Mouse (Mus musculus): ENCODE measurements at regions not wholly inside any gene's neighbourhood (a gene's known extent, or its start where the extent isn't known, plus 50 kb on each side); places are given as distances from the start of the nearest gene placed in this dataset.

DNA sequence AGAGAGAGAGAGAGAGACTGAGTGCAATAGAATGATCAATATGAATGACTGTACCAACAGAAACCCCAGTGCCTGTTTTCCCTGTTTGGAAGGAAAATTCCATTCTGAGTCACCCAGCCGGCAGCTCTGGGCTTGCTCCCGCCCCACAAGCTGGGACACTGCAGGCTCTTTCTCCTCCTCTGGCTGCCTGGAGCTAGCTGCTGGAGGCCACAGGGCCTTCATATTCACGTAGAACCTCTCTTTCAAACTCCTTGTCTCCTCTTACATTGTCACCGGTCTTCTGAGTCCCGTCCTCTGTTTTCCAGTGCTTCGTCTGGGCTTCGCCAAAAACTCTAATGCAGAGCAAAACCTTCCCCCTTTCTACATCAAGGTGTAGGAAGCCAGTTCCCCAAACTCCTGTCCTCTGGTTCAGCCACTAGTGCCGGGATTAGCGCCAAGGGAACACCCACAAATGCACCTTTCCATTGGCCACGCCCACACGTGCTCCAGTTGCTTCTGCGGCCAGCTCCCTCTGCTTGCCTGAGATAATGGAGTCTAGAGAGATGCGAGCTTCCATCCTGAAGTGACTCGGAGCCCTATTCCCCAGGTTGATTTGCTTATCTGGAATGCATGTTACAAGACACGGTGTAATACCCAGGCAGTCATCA, 76.4 kb upstream of the Map1b start:
- ATAC-seq (ENCODE audit: borderline replicate concordance, extremely low read depth, low FRiP score, low TSS enrichment): no peak
- 8% methylated on average over 15 of the region's 15 CpGs for WGBS
- no peaks in the 10 kb centered on the region for H3K36me3 ChIP-seq
- H3K27ac ChIP-seq: no peak overlapping the region
- H3K4me3 ChIP-seq: no peak overlapping the region
- no peaks in the 10 kb centered on the region for H3K4me1 ChIP-seq
- no peaks in the 10 kb centered on the region for H3K27me3 ChIP-seq
- H3K4me2 ChIP-seq: 0 out of 2 replicates have a peak overlapping the region, but pooled peaks have one; percentile 11
- no peaks in the 10 kb centered on the region for H3K9me3 ChIP-seq
- no peak overlapping the region for H3K9ac ChIP-seq

DNA sequence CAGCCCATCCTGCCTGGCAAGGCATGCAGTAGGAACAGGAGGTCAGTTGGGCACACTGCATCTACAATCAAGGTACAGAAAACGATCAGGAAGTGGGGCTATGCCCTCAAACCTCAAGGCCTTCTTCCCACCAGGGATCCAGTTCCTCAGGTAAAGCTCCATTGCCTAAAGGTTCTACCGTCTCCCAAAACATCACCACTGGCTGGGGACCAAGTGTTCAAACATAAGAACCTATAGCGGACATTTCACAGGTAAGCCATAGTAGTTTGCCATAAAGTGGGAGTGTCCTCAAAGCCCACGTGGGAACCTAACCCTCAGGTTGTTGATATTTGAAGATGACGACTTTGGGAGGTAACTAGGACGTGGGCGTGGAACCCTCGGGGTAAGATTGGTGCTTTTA, 72.3 kb upstream of the Map1b start:
- ATAC-seq (ENCODE audit: borderline replicate concordance, extremely low read depth, low FRiP score, low TSS enrichment): no peak
- H3K9me3 ChIP-seq: no peaks in the 10 kb centered on the region
- H3K36me3 ChIP-seq: no peaks in the 10 kb centered on the region
- H3K27ac ChIP-seq: no peak overlapping the region
- no peaks in the 10 kb centered on the region for H3K4me1 ChIP-seq
- WGBS: 74% methylated on average over 8 of the region's 8 CpGs
- no peak overlapping the region for H3K9ac ChIP-seq
- no peaks in the 10 kb centered on the region for H3K27me3 ChIP-seq
- no peak overlapping the region for H3K4me3 ChIP-seq
- no peak overlapping the region for H3K4me2 ChIP-seq

DNA sequence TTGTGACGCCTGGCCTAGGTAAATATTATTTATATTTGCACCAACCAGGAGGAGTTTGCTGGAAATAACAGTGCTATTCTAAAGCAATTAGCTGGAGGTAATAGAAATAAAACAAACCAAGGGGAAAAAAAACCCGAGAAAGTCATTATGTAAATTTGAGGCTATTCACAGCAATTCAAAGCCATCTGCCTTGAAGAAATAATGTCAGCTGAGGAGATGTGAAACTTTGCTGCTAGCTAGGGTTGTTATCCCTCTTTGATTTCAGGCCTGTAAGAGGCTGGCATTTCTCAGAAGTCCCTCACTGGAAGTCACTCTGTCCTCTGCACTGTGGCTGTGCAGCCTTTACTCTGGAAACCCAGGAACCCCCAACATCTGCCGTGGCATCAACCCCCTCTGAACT, 67.5 kb upstream of the Map1b start:
- WGBS: 52% methylated on average over 3 of the region's 3 CpGs
- Histone ChIP-seq H3K9me3 (no peaks in the 10 kb centered on the region), H3K27me3 (no peaks in the 10 kb centered on the region), H3K4me3 (no peak overlapping the region), H3K4me1 (no peaks in the 10 kb centered on the region), H3K27ac (no peak overlapping the region), H3K4me2 (no peak overlapping the region), H3K9ac (no peak overlapping the region), H3K36me3 (no peaks in the 10 kb centered on the region)
- no peak for ATAC-seq (ENCODE audit: borderline replicate concordance, extremely low read depth, low FRiP score, low TSS enrichment)

DNA sequence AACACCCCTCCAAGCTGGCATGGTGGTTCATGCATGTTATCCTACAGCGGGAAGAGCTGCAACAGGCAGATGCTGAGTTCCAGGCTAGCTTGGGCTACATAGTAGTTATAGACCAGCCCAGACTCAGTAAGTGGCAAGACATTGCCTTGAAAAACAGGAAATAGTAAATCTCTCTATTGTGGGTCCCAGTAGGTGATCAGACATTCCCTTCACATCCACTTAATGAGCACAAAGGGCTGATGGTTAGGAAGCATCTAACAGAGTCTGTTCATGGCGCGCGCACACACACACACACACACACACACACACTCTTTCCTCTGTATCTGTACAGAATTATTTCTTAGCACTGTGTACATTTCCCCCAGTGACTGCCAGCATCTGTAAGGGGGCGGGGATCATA, 64.0 kb upstream of the Map1b start:
- Histone ChIP-seq H3K4me1 (no peaks in the 10 kb centered on the region), H3K9ac (no peak overlapping the region), H3K27me3 (no peaks in the 10 kb centered on the region), H3K4me3 (no peak overlapping the region), H3K9me3 (no peaks in the 10 kb centered on the region), H3K4me2 (no peak overlapping the region), H3K27ac (no peak overlapping the region), H3K36me3 (no peaks in the 10 kb centered on the region)
- ATAC-seq (ENCODE audit: borderline replicate concordance, extremely low read depth, low FRiP score, low TSS enrichment): no peak
- WGBS: 84% methylated on average over 5 of the region's 5 CpGs

DNA sequence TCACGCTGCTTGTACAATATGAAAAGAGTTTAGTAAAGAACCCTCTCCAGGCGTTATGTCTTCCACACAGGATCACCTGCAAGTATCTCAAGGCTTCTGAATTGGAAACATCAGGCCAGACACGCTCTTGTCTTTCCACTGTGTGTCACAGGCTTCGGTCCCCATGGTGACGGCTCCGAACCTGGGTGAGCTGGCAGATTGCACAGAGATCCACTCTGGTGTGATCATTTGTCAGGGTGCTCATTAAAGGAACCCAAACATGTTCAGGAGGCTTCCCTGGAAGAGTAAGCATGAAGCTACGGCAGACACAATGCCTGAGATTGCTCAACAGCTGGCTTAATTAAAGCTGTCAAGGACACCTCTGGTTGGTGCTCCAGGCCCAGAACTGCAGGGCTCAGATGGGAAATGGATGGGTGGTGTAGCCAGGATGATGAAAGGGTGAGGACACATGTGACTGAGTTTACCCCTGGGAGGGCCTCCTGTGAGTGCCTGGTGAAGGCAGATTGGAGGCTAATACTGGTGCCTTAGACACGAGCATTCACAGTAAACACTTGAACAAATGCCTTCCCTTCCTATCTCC, 63.3 kb upstream of the Map1b start:
- Histone ChIP-seq H3K9me3 (no peaks in the 10 kb centered on the region), H3K4me2 (no peak overlapping the region), H3K4me3 (no peak overlapping the region), H3K27me3 (no peaks in the 10 kb centered on the region), H3K27ac (no peak overlapping the region), H3K36me3 (no peaks in the 10 kb centered on the region), H3K9ac (no peak overlapping the region), H3K4me1 (no peaks in the 10 kb centered on the region)
- no peak for ATAC-seq (ENCODE audit: borderline replicate concordance, extremely low read depth, low FRiP score, low TSS enrichment)
- 63% methylated on average over 8 of the region's 8 CpGs for WGBS

DNA sequence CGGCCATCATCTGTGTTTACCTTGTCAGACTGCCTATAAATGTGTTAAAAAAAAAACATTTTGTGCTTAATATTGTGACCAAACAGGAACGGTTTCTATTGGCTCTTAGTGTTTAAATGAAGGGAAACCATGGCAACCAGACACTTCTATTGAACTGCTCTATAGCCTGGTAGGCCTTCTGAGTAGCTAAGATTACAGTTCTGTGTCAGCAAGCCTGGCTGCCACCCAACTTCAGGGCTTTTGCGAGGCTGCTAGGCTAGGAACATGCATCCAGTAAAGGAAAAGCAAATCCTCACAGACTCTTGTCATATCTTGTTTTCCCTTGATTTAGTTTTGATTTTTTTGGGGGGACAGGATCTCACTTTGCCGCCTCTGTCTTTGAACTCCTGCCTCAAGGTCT, 61.3 kb upstream of the Map1b start:
- Histone ChIP-seq H3K36me3 (no peaks in the 10 kb centered on the region), H3K4me1 (no peaks in the 10 kb centered on the region), H3K9me3 (no peaks in the 10 kb centered on the region), H3K4me2 (no peak overlapping the region), H3K4me3 (no peak overlapping the region), H3K27me3 (no peaks in the 10 kb centered on the region), H3K9ac (no peak overlapping the region), H3K27ac (no peak overlapping the region)
- ATAC-seq (ENCODE audit: borderline replicate concordance, extremely low read depth, low FRiP score, low TSS enrichment): no peak
- WGBS: 66% methylated on average over 4 of the region's 4 CpGs

DNA sequence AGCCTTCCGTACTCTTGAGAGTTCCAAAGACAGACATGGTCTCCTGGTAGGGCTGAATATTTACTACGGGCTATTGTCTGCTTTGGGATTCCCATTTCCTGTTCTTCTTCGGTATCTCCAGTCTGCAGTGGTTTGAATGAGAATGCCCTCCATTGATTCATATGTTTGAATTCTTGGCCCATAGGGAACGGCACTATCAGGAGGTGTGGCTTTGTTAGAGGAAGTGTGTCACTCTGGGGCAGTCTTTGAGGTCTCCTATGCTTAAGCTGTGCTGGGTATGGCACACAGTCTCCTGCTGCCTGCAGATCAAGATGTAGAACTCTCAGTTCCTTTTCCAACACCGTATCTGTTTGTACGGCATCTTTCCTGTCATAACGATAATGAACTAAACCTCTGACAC, 56.7 kb upstream of the Map1b start:
- no peaks in the 10 kb centered on the region for H3K36me3 ChIP-seq
- no peak overlapping the region for H3K9ac ChIP-seq
- no peaks in the 10 kb centered on the region for H3K9me3 ChIP-seq
- H3K27me3 ChIP-seq: no peaks in the 10 kb centered on the region
- H3K4me1 ChIP-seq: no peaks in the 10 kb centered on the region
- ATAC-seq (ENCODE audit: borderline replicate concordance, extremely low read depth, low FRiP score, low TSS enrichment): no peak
- H3K4me2 ChIP-seq: no peak overlapping the region
- H3K27ac ChIP-seq: no peak overlapping the region
- 78% methylated on average over 7 of the region's 7 CpGs for WGBS
- H3K4me3 ChIP-seq: no peak overlapping the region

DNA sequence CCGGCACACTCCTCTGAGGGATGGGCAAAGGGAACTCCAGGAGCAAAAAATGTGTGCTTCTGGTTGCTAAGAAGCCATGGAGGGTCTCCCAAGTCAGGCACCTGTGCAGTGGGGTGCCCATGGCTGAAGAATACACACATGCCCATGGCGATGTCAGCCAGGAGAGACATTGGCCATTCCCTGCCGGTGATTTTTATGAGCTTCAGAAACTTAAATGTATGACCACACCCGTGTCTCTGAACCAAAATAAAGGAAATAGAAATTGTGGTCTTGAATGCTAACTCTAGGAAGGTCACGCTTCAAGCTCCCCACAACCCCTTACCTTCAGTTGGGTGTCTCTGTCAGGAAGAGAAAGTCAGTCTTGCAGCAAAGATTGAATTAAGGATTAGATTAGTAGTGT, 56.0 kb upstream of the Map1b start:
- WGBS: 78% methylated on average over 5 of the region's 5 CpGs

More for the DNA sequence above, 56.0 kb upstream of the Map1b start:
- ATAC-seq (ENCODE audit: borderline replicate concordance, extremely low read depth, low FRiP score, low TSS enrichment): no peak
- H3K4me1 ChIP-seq: no peaks in the 10 kb centered on the region
- no peaks in the 10 kb centered on the region for H3K27me3 ChIP-seq
- H3K9me3 ChIP-seq: no peaks in the 10 kb centered on the region
- no peak overlapping the region for H3K27ac ChIP-seq
- H3K9ac ChIP-seq: no peak overlapping the region
- no peak overlapping the region for H3K4me3 ChIP-seq
- no peak overlapping the region for H3K4me2 ChIP-seq
- H3K36me3 ChIP-seq: no peaks in the 10 kb centered on the region
